Mouse (Mus musculus): ENCODE results near the gene Birc7.

GRCm38 (mm10) chr2:180895837-180896525 lies 32.8 kb upstream of the Birc7 start:
- no peak for TF ChIP-seq POLR2A (IDR thresholded peaks at IDR 0.05; ENCODE audit: low read depth, low read length)
- TF ChIP-seq CTCF (IDR thresholded peaks at IDR 0.05; ENCODE audit: extremely low read depth, insufficient read length, insufficient replicate concordance, low read depth, low read length) = no peak
